Mouse (Mus musculus) limb, embryonic 14.5 days (tissue): ENCODE measurements around the gene Hoxd8. TPM values are rescaled to one million over a fixed set of nuclear protein-coding genes. Genes with fewer than 3 reads are reported as not detected.

Experiments used
- ATAC-seq: fragments of 200-750 bp; cut with Nextera tagmentation; 2 replicates; pipeline ENCODE4 v1.8.0; 2017; ENCODE audit warnings: low read depth, moderate number of reproducible peaks, moderate TSS enrichment; ENCODE audit not compliant: low FRiP score
- DNase-seq: peaks from one replicate; pipeline ENCODE4 v3.0.0-alpha.2; 2015; ENCODE audit warnings: low spot score
- H3K27ac ChIP-seq: fragments of 300-500 bp; sonication (generic); replicated peaks from 2 replicates; pipeline ENCODE4 v1.5.1; 2014; ENCODE audit warnings: low read depth, mild to moderate bottlenecking, low read length, moderate library complexity, mixed read lengths
- H3K27me3 ChIP-seq: fragments of 300-500 bp; sonication (generic); 2 replicates; pipeline ENCODE4 v1.6.1; 2014; ENCODE audit warnings: low read length, mixed read lengths; ENCODE audit not compliant: control insufficient read depth, insufficient read depth
- H3K36me3 ChIP-seq: fragments of 300-500 bp; sonication (generic); 2 replicates; pipeline ENCODE4 v1.6.1; 2014; ENCODE audit warnings: mild to moderate bottlenecking, low read length, moderate library complexity, mixed read lengths; ENCODE audit not compliant: control insufficient read depth, insufficient read depth
- H3K4me1 ChIP-seq: fragments of 300-500 bp; sonication (generic); 2 replicates; pipeline ENCODE4 v1.6.1; 2014; ENCODE audit warnings: antibody characterized with exemption, low read length, mixed read lengths; ENCODE audit not compliant: control insufficient read depth, insufficient read depth
- H3K4me2 ChIP-seq: fragments of 300-500 bp; sonication (generic); replicated peaks from 2 replicates; pipeline ENCODE4 v1.6.1; 2014; ENCODE audit warnings: low read depth, mild to moderate bottlenecking, low read length, moderate library complexity; ENCODE audit not compliant: severe bottlenecking
- H3K4me3 ChIP-seq: fragments of 300-500 bp; sonication (generic); replicated peaks from 2 replicates; pipeline ENCODE4 v1.5.1; 2014; ENCODE audit warnings: low read length
- H3K9ac ChIP-seq: fragments of 300-500 bp; sonication (generic); 2 replicates; pipeline ENCODE4 v1.6.1; 2014; ENCODE audit warnings: mild to moderate bottlenecking, low read depth, low read length, moderate library complexity; ENCODE audit not compliant: severe bottlenecking
- H3K9me3 ChIP-seq: fragments of 300-500 bp; sonication (generic); 2 replicates; pipeline ENCODE4 v1.6.1; 2016; ENCODE audit warnings: low read length; ENCODE audit not compliant: control insufficient read depth
- POLR2A ChIP-seq: fragments of 200-500 bp; IDR thresholded peaks from 2 replicates; pipeline ENCODE4 v1.8.0; 2012; ENCODE audit warnings: inconsistent platforms, mild to moderate bottlenecking, moderate library complexity, borderline replicate concordance; ENCODE audit not compliant: insufficient read depth, insufficient read length; ENCODE audit errors: extremely low read depth
- WGBS: fragments of 180-500 bp; shearing (Covaris S2); extraction: QIAGEN DNeasy Blood & Tissue Kit; methylation state at CpG from one replicate; pipeline ENCODE4 v1.1.7; 2014; 5-methylcytosine and 5-hydroxymethylcytosine counted together
- polyA plus RNA-seq, 2 experiments: library from polyadenylated mRNA; depleted of rRNA in 1 of 2; stranded (reverse) in 1 of 2; unstranded in 1 of 2; fragments of >200 nt; fragmentation: Nextera tagmentation in 1 of 2; extraction: Ambion mirVana in 1 of 2; gene quantifications; 2 replicates each; pipeline versions ENCODE4 v1.2.1 to v1.2.3; 2012 to 2014

Hoxd8 gene
- polyA plus RNA-seq, 2 experiments = 12.7 to 12.8 TPM

DNA sequence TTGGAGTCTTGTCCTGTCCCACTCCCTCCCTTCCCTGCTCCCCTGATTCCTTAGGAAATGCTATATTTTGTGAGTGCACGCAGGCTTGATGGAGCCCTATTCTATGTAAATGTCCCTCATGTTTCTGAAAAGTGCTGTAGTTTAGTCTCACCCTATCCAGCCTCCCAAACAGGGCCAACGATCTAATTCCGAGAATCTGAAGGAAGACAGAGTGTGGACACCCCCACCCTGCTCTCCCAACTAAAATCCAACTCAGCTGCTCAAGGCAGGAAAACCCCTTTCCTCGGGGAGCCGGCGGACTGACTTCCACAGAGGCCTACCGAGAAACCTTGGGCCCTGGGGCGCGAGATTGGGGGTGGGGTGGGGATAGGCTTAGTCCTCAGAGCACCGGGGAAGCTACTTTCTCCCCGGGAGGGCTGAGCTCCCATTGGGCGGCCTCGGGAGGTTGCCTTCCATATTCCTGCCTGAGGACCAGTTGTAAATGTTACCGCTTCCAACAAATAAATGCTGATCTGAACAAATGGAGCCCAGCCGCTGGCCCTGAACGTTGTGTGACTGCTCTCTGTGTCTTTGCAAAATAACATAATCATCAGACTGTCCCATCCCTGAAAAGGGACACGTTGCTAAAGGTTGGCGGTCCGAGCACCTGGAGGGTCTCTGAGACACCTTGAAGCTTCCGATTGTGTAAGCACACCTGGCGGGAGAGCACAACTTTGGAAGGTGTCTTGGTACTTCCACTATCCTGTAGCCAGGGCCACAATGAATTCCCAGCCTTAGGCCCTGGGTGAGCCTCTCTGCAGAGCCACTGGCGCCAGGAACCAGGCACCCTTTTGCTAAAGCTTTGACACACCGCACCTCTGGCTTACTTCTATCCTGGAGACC, 4.5 kb upstream of the Hoxd8 start:
- ATAC-seq = no peak
- no peak for DNase-seq
- peak overlapping the region; percentile 86; the same call in 1 of the 2 replicates for H3K9ac ChIP-seq
- TF ChIP-seq POLR2A = no peak
- H3K4me3 ChIP-seq = peak overlapping the region; percentile 55
- peaks cover 68% of the 10 kb centered on the region for H3K27me3 ChIP-seq
- H3K4me2 ChIP-seq = peak overlapping the region; percentile 96
- H3K4me1 ChIP-seq = peaks cover 33% of the 10 kb centered on the region
- H3K9me3 ChIP-seq = no peaks in the 10 kb centered on the region
- peaks cover 6% of the 10 kb centered on the region for H3K36me3 ChIP-seq
- WGBS = 17% methylated on average over 23 of the region's 23 CpGs
- no peak overlapping the region for H3K27ac ChIP-seq

DNA sequence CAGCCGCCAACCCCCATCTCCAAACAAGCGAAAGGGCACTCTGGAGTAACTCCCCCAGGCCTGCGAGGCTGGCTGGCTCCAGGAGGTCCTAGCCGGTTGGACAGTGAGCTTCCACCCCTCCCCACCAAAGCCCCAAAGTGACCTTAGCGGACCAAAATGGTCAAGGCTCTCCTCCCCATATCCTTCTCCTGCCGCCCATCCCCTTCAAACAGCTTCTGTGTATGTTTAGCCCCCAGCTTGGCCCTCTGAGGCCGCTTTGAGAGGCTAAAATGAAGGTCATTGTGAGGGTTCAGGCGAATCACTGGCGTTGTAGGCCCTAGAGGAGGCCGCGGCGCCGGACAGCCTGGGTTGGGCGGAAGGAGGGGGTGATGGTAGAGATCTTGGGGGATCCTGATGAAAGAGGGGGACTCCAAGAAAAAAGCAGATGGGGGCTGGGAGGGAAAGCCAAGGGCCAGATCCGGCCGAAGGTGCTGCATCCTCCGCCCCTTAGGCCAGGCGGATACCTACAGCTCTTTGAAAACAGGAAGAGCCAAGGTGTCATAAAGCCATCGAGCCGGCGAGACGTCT, 3.8 kb upstream of the Hoxd8 start:
- Histone ChIP-seq H3K27ac (no peak overlapping the region), H3K27me3 (peaks cover 63% of the 10 kb centered on the region), H3K4me1 (peaks cover 29% of the 10 kb centered on the region), H3K4me2 (peak overlapping the region; percentile 6; the same call in 1 of the 2 replicates), H3K9me3 (no peaks in the 10 kb centered on the region), H3K36me3 (peaks cover under 1% of the 10 kb centered on the region; the same call in 1 of the 2 replicates), H3K9ac (no peak overlapping the region), H3K4me3 (no peak overlapping the region)
- no peak for DNase-seq
- WGBS = 19% methylated on average over 22 of the region's 22 CpGs
- ATAC-seq = no peak
- no peak for TF ChIP-seq POLR2A

DNA sequence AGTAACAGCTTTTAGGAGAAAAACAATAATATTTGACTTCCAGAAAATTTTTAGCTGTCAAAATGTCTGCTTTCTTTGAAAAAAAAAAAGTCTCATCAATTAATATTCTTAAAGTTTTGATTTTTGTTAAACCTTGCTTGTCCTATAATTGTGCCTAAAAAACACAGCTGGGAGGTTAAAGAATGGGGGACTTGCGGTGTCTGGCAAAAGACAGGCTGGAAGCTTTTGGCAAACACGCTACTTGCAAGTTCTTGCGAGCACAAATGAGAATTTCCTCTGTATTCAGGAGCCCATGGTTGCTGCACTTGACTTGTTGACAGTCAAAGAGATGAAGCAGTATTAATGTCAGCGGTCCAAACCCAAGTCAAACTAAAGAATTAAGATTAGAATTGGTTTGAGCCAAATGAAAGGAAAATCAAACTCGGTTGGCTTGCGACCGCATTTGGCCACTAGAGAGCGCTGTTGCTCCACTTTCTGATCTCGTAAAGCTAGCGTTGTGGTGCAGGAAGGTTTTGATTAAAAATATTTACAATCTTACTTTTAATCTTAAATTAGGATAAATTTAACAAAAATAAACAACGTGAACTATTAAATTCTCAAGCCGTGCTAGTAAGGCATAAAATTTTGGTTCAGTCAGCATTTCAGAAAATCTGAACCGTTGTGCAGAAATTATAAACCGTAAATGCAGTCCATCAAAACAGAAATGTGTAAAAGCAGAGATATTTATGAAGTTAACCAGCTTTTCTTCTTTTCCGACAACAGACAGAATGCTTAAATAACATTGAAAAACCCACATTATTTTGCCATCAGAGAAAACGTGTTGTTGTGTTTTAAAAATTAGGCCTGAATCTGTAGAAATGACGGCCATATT, 2.2 kb upstream of the Hoxd8 start:
- DNase-seq = peak; percentile 82
- Histone ChIP-seq H3K36me3 (no peaks in the 10 kb centered on the region), H3K4me2 (peak overlapping the region; percentile 34; the same call in 1 of the 2 replicates), H3K27me3 (peaks cover 68% of the 10 kb centered on the region), H3K4me3 (no peak overlapping the region), H3K4me1 (peaks cover 15% of the 10 kb centered on the region), H3K27ac (no peak overlapping the region), H3K9ac (no peak overlapping the region), H3K9me3 (no peaks in the 10 kb centered on the region)
- ATAC-seq = no peak
- 11% methylated on average over 17 of the region's 17 CpGs for WGBS
- no peak for TF ChIP-seq POLR2A

DNA sequence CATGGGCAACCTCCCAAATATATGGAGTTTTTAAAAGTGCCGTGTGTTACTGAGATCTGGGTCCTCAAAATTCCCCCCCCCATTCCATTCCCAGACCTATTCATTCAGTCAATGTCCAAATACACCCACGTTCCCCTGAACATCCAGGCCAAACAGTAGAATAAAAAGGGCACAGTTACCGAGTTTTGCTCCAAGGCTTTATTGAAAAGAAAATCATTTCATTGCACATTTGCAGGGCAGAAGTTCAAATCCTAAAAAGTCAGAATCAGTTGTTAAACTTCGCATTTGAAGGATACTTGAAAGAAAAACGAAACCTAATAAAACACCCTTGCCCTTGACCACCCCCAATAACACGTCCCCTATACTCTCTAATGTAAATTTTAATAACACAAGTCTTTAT, 1.6 kb upstream of the Hoxd8 start:
- Histone ChIP-seq H3K9me3 (no peaks in the 10 kb centered on the region), H3K4me3 (no peak overlapping the region), H3K9ac (no peak overlapping the region), H3K27me3 (peaks cover 75% of the 10 kb centered on the region), H3K27ac (no peak overlapping the region), H3K36me3 (no peaks in the 10 kb centered on the region), H3K4me2 (no peak overlapping the region), H3K4me1 (peaks cover 15% of the 10 kb centered on the region)
- DNase-seq = no peak
- WGBS = 18% methylated on average over 6 of the region's 6 CpGs
- ATAC-seq = no peak
- TF ChIP-seq POLR2A = no peak

DNA sequence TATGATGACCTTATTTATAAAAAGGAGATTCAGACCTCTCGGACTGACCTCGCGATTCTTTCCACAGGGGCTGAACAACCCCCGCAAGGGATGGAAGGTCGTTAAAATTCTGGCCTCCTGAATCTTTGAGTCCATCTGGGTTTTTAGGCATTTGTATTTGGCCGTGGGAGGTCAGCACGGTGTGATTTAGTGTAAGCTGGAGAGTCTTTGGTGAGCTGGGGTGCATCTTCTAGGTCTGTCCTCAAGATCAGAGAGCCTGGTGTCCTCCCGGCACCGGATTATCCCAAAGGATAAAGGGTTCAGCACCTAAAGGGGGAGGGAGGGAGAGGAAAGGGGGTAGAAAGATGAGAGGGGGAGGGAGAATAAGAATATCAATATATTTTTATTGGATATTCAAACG, 1.1 kb upstream of the Hoxd8 start:
- WGBS = 11% methylated on average over 10 of the region's 10 CpGs
- Histone ChIP-seq H3K4me1 (peaks cover 12% of the 10 kb centered on the region), H3K4me2 (no peak overlapping the region), H3K9me3 (no peaks in the 10 kb centered on the region), H3K9ac (no peak overlapping the region), H3K36me3 (no peaks in the 10 kb centered on the region), H3K27me3 (peaks cover 79% of the 10 kb centered on the region), H3K4me3 (no peak overlapping the region), H3K27ac (no peak overlapping the region)
- DNase-seq (no peak), ATAC-seq (no peak)
- no peak for TF ChIP-seq POLR2A
